Comparison of ENCODE assay signal across 10 mouse cellular contexts in genomic region chr14:121713166-121713829, GRCm38 (mm10).
DNase-seq lines count a peak whose midpoint lies in the region; ATAC-seq and TF ChIP-seq lines count a peak whose summit lies in the region.
"Had no signal": no experiment of that assay in that cellular context is flagged by ENCODE, and none has a peak within 500 bp of the region (broad histone marks: within the 10 kb centered on the region; RNA-seq: fewer than 3 reads in every experiment).

No protein-coding gene starts in this region.

- H3K36me3 ChIP-seq in forebrain, embryonic 16.5 days (ENCODE audit: control insufficient read depth, insufficient read depth) = no peaks in the 10 kb centered on the region
- H3K36me3 ChIP-seq in midbrain, embryonic 14.5 days (ENCODE audit: control insufficient read depth, insufficient read depth, low read length) = no peaks in the 10 kb centered on the region

- no peak overlapping the region for H3K4me2 ChIP-seq in forebrain, embryonic 16.5 days (ENCODE audit: low read length)
- no peak overlapping the region for H3K4me2 ChIP-seq in midbrain, embryonic 14.5 days (ENCODE audit: low read length)

- no peak for TF ChIP-seq CTCF in layer of hippocampus, adult 2 months (conservative IDR thresholded peaks at IDR 0.05)

- H3K9ac ChIP-seq in forebrain, embryonic 16.5 days (replicated peaks; ENCODE audit: low read depth, low read length) = no peak overlapping the region
- H3K9ac ChIP-seq in midbrain, embryonic 14.5 days (replicated peaks; ENCODE audit: low read length) = no peak overlapping the region

- no peaks in the 10 kb centered on the region for H3K9me3 ChIP-seq in forebrain, embryonic 16.5 days (ENCODE audit: control insufficient read depth, low read length)
- H3K9me3 ChIP-seq in midbrain, embryonic 14.5 days (ENCODE audit: control insufficient read depth, low read length) = no peaks in the 10 kb centered on the region
- H3K9me3 ChIP-seq: G1E had no signal

- DNase-seq in layer of hippocampus, adult 2 months (ENCODE audit: low spot score in 2 of 2) = no peak
- no peak for DNase-seq in layer of hippocampus, adult 8-10 months (ENCODE audit: low spot score in 2 of 2)
- DNase-seq in embryo, embryonic 11 days = peak; percentile 60
- DNase-seq in midbrain, embryonic 14.5 days = peak; percentile 76
- no peak for DNase-seq in c-Kit-positive CD71-positive TER-119-positive erythroid progenitor cells, embryonic 14.5 days (ENCODE audit: low spot score)
- no peak for DNase-seq in cerebellum, adult 9-11 months
- no peak for DNase-seq in lung, postnatal 25 days (ENCODE audit: low spot score)
- DNase-seq: spleen, adult 18-20 months had no signal

- H3K27me3 ChIP-seq in forebrain, embryonic 16.5 days (replicated peaks; ENCODE audit: control insufficient read depth, insufficient read depth, low read length) = no peaks in the 10 kb centered on the region
- H3K27me3 ChIP-seq in midbrain, embryonic 14.5 days (ENCODE audit: control insufficient read depth, insufficient read depth, low read length) = no peaks in the 10 kb centered on the region

- no peak overlapping the region for H3K4me3 ChIP-seq in layer of hippocampus, adult 2 months
- H3K4me3 ChIP-seq in forebrain, embryonic 16.5 days (replicated peaks; ENCODE audit: low read length) = no peak overlapping the region
- no peak overlapping the region for H3K4me3 ChIP-seq in midbrain, embryonic 14.5 days (replicated peaks; ENCODE audit: low read depth, low read length)

- H3K4me1 ChIP-seq in forebrain, embryonic 16.5 days (replicated peaks; ENCODE audit: control insufficient read depth, insufficient read depth, low read length) = peaks cover 11% of the 10 kb centered on the region
- peaks cover 14% of the 10 kb centered on the region for H3K4me1 ChIP-seq in midbrain, embryonic 14.5 days (ENCODE audit: control insufficient read depth, insufficient read depth, low read length)

- ATAC-seq in forebrain, embryonic 16.5 days = peak; percentile 83
- peak; percentile 85 for ATAC-seq in midbrain, embryonic 14.5 days (ENCODE audit: low FRiP score, low TSS enrichment)

- 0 out of 2 replicates have a peak overlapping the region, but pooled peaks have one; percentile 3 for H3K27ac ChIP-seq in layer of hippocampus, adult 2 months
- H3K27ac ChIP-seq in forebrain, embryonic 16.5 days (ENCODE audit: low read length) = no peak overlapping the region
- 0 out of 2 replicates have a peak overlapping the region, but pooled peaks have one; percentile 45 for H3K27ac ChIP-seq in midbrain, embryonic 14.5 days (replicated peaks; ENCODE audit: low read depth, low read length)

- 9% methylated on average over 7 of the region's 7 CpGs for WGBS in forebrain, embryonic 16.5 days
- WGBS in midbrain, embryonic 14.5 days = 3% methylated on average over 7 of the region's 7 CpGs

Comparison
In these comparisons a context has a peak if more than half of its experiments do, and no peak if none do; other contexts are left out.
1. DNase-seq: peak in embryo, embryonic 11 days (single experiment) and midbrain, embryonic 14.5 days (single experiment); none in layer of hippocampus, adult 2 months (0 of 2), layer of hippocampus, adult 8-10 months (0 of 2), c-Kit-positive CD71-positive TER-119-positive erythroid progenitor cells, embryonic 14.5 days (single experiment), cerebellum, adult 9-11 months (single experiment) and lung, postnatal 25 days (single experiment).